Mouse (Mus musculus) forebrain, embryonic 12.5 days (tissue): ENCODE measurements around the gene Opa3. TPM values are rescaled to one million over a fixed set of nuclear protein-coding genes. Genes with fewer than 3 reads are reported as not detected.

Experiments
- microRNA counts: library from miRNA; unstranded; fragments of <30 nt; microRNA quantifications from one replicate; lab custom pipeline; 2017
- microRNA-seq: library from miRNA; unstranded; fragments of <30 nt; microRNA quantifications from one replicate; pipeline ENCODE4, GENCODE M21; 2017
- polyA plus RNA-seq: library from polyadenylated mRNA; unstranded; fragments of >200 nt; fragmentation: Nextera tagmentation; extraction: Ambion mirVana; gene quantifications from 2 replicates; pipeline ENCODE4 v1.2.1, GENCODE M21; 2016

Gene Opa3
- polyA plus RNA-seq, 1 experiment from 2014 or later: 45.5 TPM

MicroRNA genes within 50 kb of the gene (microRNA counts, 519-probe panel; counts per million panel counts)
- microRNA mmu-miR-330 (lab: Ali Mortazavi, UCI): not detected

Small RNA genes lying within 50 kb of the gene (microRNA-seq; reads per million reads assigned to microRNA genes)
- gene Mir330: 580 reads per million, percentile 70 among the genes with 10 or more reads in this experiment

Other genes starting within 250 kb of the Opa3 start
- gene Nanos2, start 240.9 kb upstream of the Opa3 start, polyA plus RNA-seq: 0.24 and 0.28 TPM in 2 replicates
- gene Mypop, start 237.1 kb upstream of the Opa3 start, polyA plus RNA-seq: 3.3 and 4.6 TPM in 2 replicates
- gene Irf2bp1, start 224.3 kb upstream of the Opa3 start, polyA plus RNA-seq: 36.2 and 39.8 TPM in 2 replicates
- gene Foxa3, start 204.8 kb upstream of the Opa3 start, polyA plus RNA-seq: 0.09 TPM in 1 of 2 replicates, not detected in the other
- 50.6 and 53.2 TPM in 2 replicates for gene Sympk, start 204.0 kb upstream of the Opa3 start, polyA plus RNA-seq
- gene Rsph6a, start 173.6 kb upstream of the Opa3 start, polyA plus RNA-seq: not detected in 2 replicates
- gene Dmwd, start 152.1 kb upstream of the Opa3 start, polyA plus RNA-seq: 18.2 and 19.0 TPM in 2 replicates
- gene Dmpk, start 144.5 kb upstream of the Opa3 start, polyA plus RNA-seq: 10.6 and 12.3 TPM in 2 replicates
- 5.8 and 7.3 TPM in 2 replicates for gene Six5, start 133.7 kb upstream of the Opa3 start, polyA plus RNA-seq
- gene Gm4969, start 110.0 kb upstream of the Opa3 start, polyA plus RNA-seq: 1.1 and 1.8 TPM in 2 replicates
- gene Fbxo46, start 108.5 kb upstream of the Opa3 start, polyA plus RNA-seq: 18.4 and 23.1 TPM in 2 replicates
- gene Qpctl, start 79.0 kb upstream of the Opa3 start, polyA plus RNA-seq: 14.4 and 14.7 TPM in 2 replicates
- gene Snrpd2, start 78.6 kb upstream of the Opa3 start, polyA plus RNA-seq: 148 and 153 TPM in 2 replicates
- 1.1 and 1.3 TPM in 2 replicates for gene Gipr, start 62.2 kb upstream of the Opa3 start, polyA plus RNA-seq
- 5.8 and 6.5 TPM in 2 replicates for gene Eml2, start 51.9 kb upstream of the Opa3 start, polyA plus RNA-seq
- gene Gpr4, start 15.8 kb upstream of the Opa3 start, polyA plus RNA-seq: 1.6 and 1.7 TPM in 2 replicates
- gene Vasp, start 43.5 kb downstream of the Opa3 start, polyA plus RNA-seq: 42.4 and 43.0 TPM in 2 replicates
- 0.19 TPM in 1 of 2 replicates, not detected in the other for gene Ppm1n, start 51.7 kb downstream of the Opa3 start, polyA plus RNA-seq
- 70.3 and 74.1 TPM in 2 replicates for gene Rtn2, start 54.3 kb downstream of the Opa3 start, polyA plus RNA-seq
- 0.24 TPM in 1 of 2 replicates, not detected in the other for gene Fosb, start 81.7 kb downstream of the Opa3 start, polyA plus RNA-seq
- 89.7 and 100 TPM in 2 replicates for gene Ercc1, start 116.4 kb downstream of the Opa3 start, polyA plus RNA-seq
- 24.7 and 24.8 TPM in 2 replicates for gene Cd3eap, start 131.1 kb downstream of the Opa3 start, polyA plus RNA-seq
- gene Ppp1r13l, start 131.4 kb downstream of the Opa3 start, polyA plus RNA-seq: 4.8 and 5.3 TPM in 2 replicates
- 23.3 and 23.7 TPM in 2 replicates for gene Ercc2, start 153.7 kb downstream of the Opa3 start, polyA plus RNA-seq
- 2.8 and 5.4 TPM in 2 replicates for gene Klc3, start 175.8 kb downstream of the Opa3 start, polyA plus RNA-seq
- gene Ckm, start 176.4 kb downstream of the Opa3 start, polyA plus RNA-seq: not detected in 2 replicates
- 14.0 and 14.3 TPM in 2 replicates for gene Mark4, start 230.5 kb downstream of the Opa3 start, polyA plus RNA-seq
- 0.51 and 0.69 TPM in 2 replicates for gene Exoc3l2, start 235.0 kb downstream of the Opa3 start, polyA plus RNA-seq